Mouse (Mus musculus): ENCODE measurements around the gene Tnfrsf11a. TPM values are rescaled to one million over a fixed set of nuclear protein-coding genes. Genes with fewer than 3 reads are reported as not detected.

Tnfrsf11a gene
- polyA plus RNA-seq, 1 experiment: not detected

GRCm38 (mm10) chr1:105781391-105782146, 1.1 kb downstream of the Tnfrsf11a start:
- Histone ChIP-seq H3K27ac (ENCODE audit: insufficient read depth, low read depth, low read length) (no peak overlapping the region), H3K4me1 (ENCODE audit: control insufficient read depth, insufficient read depth, low read length) (peaks cover 10% of the 10 kb centered on the region), H3K4me3 (ENCODE audit: insufficient read depth, low read depth, low read length) (no peak overlapping the region)
- TF ChIP-seq POLR2A (IDR thresholded peaks at IDR 0.05; ENCODE audit: insufficient read depth, low read depth, low read length) (no peak), CTCF (IDR thresholded peaks at IDR 0.05; ENCODE audit: insufficient read depth, low read depth, low read length) (no peak)
- WGBS: 39% methylated on average over 12 of the region's 12 CpGs

DNA sequence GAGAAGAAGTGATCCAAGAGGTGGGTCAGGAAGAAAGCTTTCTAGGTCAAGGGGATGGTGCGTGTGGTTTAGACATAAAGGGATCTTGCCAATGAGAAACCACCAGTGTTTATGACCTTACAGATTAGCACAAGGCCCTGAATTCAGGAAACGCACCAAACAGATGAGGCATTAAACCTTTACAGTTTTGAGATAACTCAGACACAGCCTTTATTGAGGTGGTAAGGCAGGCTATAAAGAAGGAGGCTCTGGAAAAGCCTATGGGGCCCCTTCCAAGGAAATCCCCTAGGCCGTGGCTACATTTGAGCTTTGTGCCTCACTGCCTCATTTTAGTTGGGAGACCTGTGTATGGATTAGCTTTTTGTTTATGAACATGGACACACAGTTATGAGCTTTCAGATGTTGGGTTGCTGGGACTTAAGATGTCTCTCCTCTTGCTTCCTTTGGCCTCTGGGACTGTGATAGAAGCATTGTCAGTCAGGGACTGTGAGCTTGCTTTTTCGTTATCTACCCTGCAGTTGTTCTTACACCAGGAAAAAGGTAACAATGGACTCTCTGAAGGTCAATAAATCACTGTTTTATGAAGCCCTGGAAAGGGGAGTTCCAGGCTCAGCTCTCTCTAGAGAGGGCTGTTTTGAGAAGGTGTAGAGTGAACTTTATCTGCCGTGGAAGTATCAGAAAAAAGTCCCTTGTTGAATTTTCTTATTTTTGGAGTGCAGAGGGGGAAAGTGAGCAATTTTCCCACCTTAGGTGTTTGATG, 3.9 kb downstream of the Tnfrsf11a start:
- H3K27ac ChIP-seq (ENCODE audit: insufficient read depth, low read depth, low read length): no peak overlapping the region
- 85% methylated on average over 5 of the region's 5 CpGs for WGBS
- H3K4me1 ChIP-seq (ENCODE audit: control insufficient read depth, insufficient read depth, low read length): peaks cover 10% of the 10 kb centered on the region
- no peak for TF ChIP-seq CTCF (IDR thresholded peaks at IDR 0.05; ENCODE audit: insufficient read depth, low read depth, low read length)
- no peak for TF ChIP-seq POLR2A (IDR thresholded peaks at IDR 0.05; ENCODE audit: insufficient read depth, low read depth, low read length)
- H3K4me3 ChIP-seq (ENCODE audit: insufficient read depth, low read depth, low read length): no peak overlapping the region

DNA sequence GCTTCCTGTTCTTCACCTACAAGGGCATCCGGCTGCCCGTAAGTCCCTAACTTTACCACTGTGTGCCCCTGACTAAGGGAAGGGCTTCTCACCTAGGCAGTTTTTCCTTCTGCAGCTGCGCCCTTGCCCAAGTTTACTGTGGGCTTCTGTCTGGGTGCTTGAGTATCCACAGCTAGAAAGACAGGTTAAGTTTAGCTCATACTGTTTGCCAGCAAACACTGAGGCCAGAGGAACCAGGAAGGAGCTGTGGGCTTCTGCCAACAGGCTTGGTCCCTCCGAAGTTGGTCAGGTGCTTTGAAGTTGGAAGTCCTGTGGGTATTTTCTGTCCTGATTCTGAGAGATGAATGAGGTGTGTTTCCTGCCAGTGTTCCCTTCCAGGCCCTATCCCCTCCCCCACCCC, 4.6 kb downstream of the Tnfrsf11a start:
- 85% methylated on average over 4 of the region's 4 CpGs for WGBS
- H3K4me3 ChIP-seq (ENCODE audit: insufficient read depth, low read depth, low read length): no peak overlapping the region
- TF ChIP-seq POLR2A (IDR thresholded peaks at IDR 0.05; ENCODE audit: insufficient read depth, low read depth, low read length): no peak
- TF ChIP-seq CTCF (IDR thresholded peaks at IDR 0.05; ENCODE audit: insufficient read depth, low read depth, low read length): no peak

GRCm38 (mm10) chr1:105786731-105787357, 6.3 kb downstream of the Tnfrsf11a start:
- 79% methylated on average over 6 of the region's 6 CpGs for WGBS
- H3K27ac ChIP-seq (ENCODE audit: insufficient read depth, low read depth, low read length): no peak overlapping the region
- no peaks in the 10 kb centered on the region for H3K4me1 ChIP-seq (ENCODE audit: control insufficient read depth, insufficient read depth, low read length)
- no peak for TF ChIP-seq POLR2A (IDR thresholded peaks at IDR 0.05; ENCODE audit: insufficient read depth, low read depth, low read length)
- no peak for TF ChIP-seq CTCF (IDR thresholded peaks at IDR 0.05; ENCODE audit: insufficient read depth, low read depth, low read length)
- no peak overlapping the region for H3K4me3 ChIP-seq (ENCODE audit: insufficient read depth, low read depth, low read length)

More for the DNA sequence above, 4.6 kb downstream of the Tnfrsf11a start:
- H3K4me1 ChIP-seq (ENCODE audit: control insufficient read depth, insufficient read depth, low read length): peaks cover 8% of the 10 kb centered on the region
- no peak overlapping the region for H3K27ac ChIP-seq (ENCODE audit: insufficient read depth, low read depth, low read length)

- TF ChIP-seq POLR2A (IDR thresholded peaks at IDR 0.05; ENCODE audit: insufficient read depth, low read depth, low read length): no peak
- no peak for TF ChIP-seq CTCF (IDR thresholded peaks at IDR 0.05; ENCODE audit: insufficient read depth, low read depth, low read length)
- Histone ChIP-seq H3K4me3 (ENCODE audit: insufficient read depth, low read depth, low read length) (no peak overlapping the region), H3K27ac (ENCODE audit: insufficient read depth, low read depth, low read length) (no peak overlapping the region), H3K4me1 (ENCODE audit: control insufficient read depth, insufficient read depth, low read length) (no peaks in the 10 kb centered on the region)
- 64% methylated on average over 3 of the region's 3 CpGs for WGBS
These were observed 9.6 kb downstream of the Tnfrsf11a start for GRCm38 (mm10) chr1:105790103-105790502.

GRCm38 (mm10) chr1:105794670-105795069, 14.2 kb downstream of the Tnfrsf11a start:
- TF ChIP-seq CTCF (IDR thresholded peaks at IDR 0.05; ENCODE audit: insufficient read depth, low read depth, low read length) (no peak), POLR2A (IDR thresholded peaks at IDR 0.05; ENCODE audit: insufficient read depth, low read depth, low read length) (no peak)
- Histone ChIP-seq H3K27ac (ENCODE audit: insufficient read depth, low read depth, low read length) (no peak overlapping the region), H3K4me3 (ENCODE audit: insufficient read depth, low read depth, low read length) (no peak overlapping the region), H3K4me1 (ENCODE audit: control insufficient read depth, insufficient read depth, low read length) (no peaks in the 10 kb centered on the region)
- WGBS: 94% methylated on average over 6 of the region's 6 CpGs

DNA sequence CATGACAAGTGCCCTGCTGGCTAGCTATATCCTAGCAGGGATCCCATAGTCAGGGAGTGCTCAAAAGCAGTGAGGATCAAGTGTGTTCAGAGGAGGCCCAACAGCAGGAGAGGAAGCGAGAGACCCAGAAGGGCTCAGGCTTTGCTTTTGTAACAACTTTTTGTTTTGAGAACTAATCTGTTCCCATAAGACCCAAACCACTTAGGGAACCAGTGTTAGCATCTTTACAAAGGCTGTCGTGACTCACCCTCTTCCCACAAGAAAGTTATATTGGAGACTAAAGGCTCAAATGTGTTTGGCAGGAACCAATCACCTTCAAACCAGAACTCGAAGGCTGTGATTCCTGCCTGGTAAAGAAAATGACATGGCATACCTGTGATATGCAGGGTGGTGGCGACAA, 15.2 kb downstream of the Tnfrsf11a start:
- Histone ChIP-seq H3K4me3 (ENCODE audit: insufficient read depth, low read depth, low read length) (no peak overlapping the region), H3K27ac (ENCODE audit: insufficient read depth, low read depth, low read length) (no peak overlapping the region), H3K4me1 (ENCODE audit: control insufficient read depth, insufficient read depth, low read length) (no peaks in the 10 kb centered on the region)
- WGBS: 89% methylated on average over 4 of the region's 4 CpGs
- TF ChIP-seq POLR2A (IDR thresholded peaks at IDR 0.05; ENCODE audit: insufficient read depth, low read depth, low read length) (no peak), CTCF (IDR thresholded peaks at IDR 0.05; ENCODE audit: insufficient read depth, low read depth, low read length) (no peak)

- no peak for TF ChIP-seq CTCF (IDR thresholded peaks at IDR 0.05; ENCODE audit: insufficient read depth, low read depth, low read length)
- TF ChIP-seq POLR2A (IDR thresholded peaks at IDR 0.05; ENCODE audit: insufficient read depth, low read depth, low read length): no peak
- WGBS: 92% methylated on average over 6 of the region's 6 CpGs
- H3K27ac ChIP-seq (ENCODE audit: insufficient read depth, low read depth, low read length): no peak overlapping the region
These were observed 20.1 kb downstream of the Tnfrsf11a start for GRCm38 (mm10) chr1:105800570-105800969.

GRCm38 (mm10) chr1:105801252-105801651, 20.7 kb downstream of the Tnfrsf11a start:
- H3K27ac ChIP-seq (ENCODE audit: insufficient read depth, low read depth, low read length): no peak overlapping the region
- TF ChIP-seq CTCF (IDR thresholded peaks at IDR 0.05; ENCODE audit: insufficient read depth, low read depth, low read length): no peak
- no peak for TF ChIP-seq POLR2A (IDR thresholded peaks at IDR 0.05; ENCODE audit: insufficient read depth, low read depth, low read length)
- no peak overlapping the region for H3K4me3 ChIP-seq (ENCODE audit: insufficient read depth, low read depth, low read length)
- no peaks in the 10 kb centered on the region for H3K4me1 ChIP-seq (ENCODE audit: control insufficient read depth, insufficient read depth, low read length)

More at GRCm38 (mm10) chr1:105800570-105800969, 20.1 kb downstream of the Tnfrsf11a start:
- no peak overlapping the region for H3K4me3 ChIP-seq (ENCODE audit: insufficient read depth, low read depth, low read length)
- no peaks in the 10 kb centered on the region for H3K4me1 ChIP-seq (ENCODE audit: control insufficient read depth, insufficient read depth, low read length)
